Mouse (Mus musculus): Measurements from ENCODE around the gene Spice1.

- no peak for TF ChIP-seq CTCF (IDR thresholded peaks at IDR 0.05; ENCODE audit: insufficient read depth, low read length)
- no peak for TF ChIP-seq POLR2A (IDR thresholded peaks at IDR 0.05; ENCODE audit: borderline replicate concordance, extremely low read depth, low read depth, low read length)
Measured at GRCm38 (mm10) chr16:44332861-44333284, 14.0 kb upstream of the Spice1 start, which contains the start of gene Sidt1.

Measured in lung, adult 2 months (tissue).